Mouse (Mus musculus): Measurements from ENCODE around the gene Gm12216.

The Gm12216 gene

DNA sequence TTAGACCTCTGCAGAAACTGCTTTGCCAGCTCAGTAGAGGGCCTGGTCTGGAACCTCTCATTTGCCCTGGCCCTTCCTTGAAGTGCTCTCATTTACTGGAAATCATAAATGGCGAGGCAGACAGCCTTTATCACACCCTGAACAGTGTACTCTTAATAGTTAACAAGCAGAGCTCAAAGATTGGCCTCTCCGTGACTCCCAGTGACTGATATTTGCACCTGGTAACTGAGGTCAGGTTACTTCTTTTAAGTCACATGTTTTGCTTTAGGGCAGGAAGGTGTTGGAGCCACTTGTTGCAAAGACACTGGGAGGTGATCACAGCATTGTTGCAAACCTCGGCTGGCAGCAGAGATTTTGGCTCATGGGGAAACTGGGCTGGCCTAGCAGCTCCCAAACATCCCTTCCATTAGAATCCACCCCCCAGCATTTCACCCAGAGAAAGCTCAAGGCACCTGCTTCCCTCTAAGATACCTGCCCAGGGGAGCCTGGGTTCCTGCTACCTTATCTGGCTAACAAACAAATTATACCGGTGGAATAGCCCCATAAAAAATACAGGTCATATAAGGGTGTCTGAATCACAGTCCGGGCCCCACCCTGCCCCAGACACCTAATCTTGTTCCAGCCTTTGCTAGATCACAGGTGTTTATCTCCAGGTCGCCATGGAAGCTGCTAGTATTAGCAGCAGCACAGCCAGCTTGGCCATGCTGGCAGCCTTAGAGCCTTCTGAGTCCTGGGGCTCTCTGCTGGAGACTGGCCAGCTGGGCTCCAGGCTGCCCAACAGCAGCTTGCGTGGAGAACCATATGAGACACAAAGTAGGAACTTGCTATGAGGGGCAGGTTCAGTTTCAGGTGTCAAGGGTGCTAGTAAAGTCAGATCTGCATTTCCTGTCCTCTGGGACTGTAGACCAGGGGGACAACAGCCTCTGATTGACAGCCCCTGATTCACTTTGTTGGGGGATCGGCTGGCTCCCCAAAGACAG lies 19.1 kb downstream of the Gm12216 start:
- in situ Hi-C loops (cut with MboI; ENCODE audit: low pct_unique_long_range_greater_than_20kb in 1 of 2, low sequenced_read_pairs in 2 of 2, unreplicated experiment in 1 of 2), result loop anchor here in 1 of 2 experiments (5.0 kb wide), 1 partner anchor 33 kb away; no protein-coding TSS in a partner anchor

- in situ Hi-C loops (cut with MboI; ENCODE audit: low pct_unique_long_range_greater_than_20kb in 1 of 2, low sequenced_read_pairs in 2 of 2, unreplicated experiment in 1 of 2), result no loop called here
These were observed 19.9 kb downstream of the Gm12216 start for GRCm38 (mm10) chr11:53839147-53839546.

- in situ Hi-C loops (cut with MboI; ENCODE audit: low pct_unique_long_range_greater_than_20kb in 1 of 2, low sequenced_read_pairs in 2 of 2, unreplicated experiment in 1 of 2), result no loop called here
These were observed 21.3 kb downstream of the Gm12216 start for GRCm38 (mm10) chr11:53837731-53838130.

DNA sequence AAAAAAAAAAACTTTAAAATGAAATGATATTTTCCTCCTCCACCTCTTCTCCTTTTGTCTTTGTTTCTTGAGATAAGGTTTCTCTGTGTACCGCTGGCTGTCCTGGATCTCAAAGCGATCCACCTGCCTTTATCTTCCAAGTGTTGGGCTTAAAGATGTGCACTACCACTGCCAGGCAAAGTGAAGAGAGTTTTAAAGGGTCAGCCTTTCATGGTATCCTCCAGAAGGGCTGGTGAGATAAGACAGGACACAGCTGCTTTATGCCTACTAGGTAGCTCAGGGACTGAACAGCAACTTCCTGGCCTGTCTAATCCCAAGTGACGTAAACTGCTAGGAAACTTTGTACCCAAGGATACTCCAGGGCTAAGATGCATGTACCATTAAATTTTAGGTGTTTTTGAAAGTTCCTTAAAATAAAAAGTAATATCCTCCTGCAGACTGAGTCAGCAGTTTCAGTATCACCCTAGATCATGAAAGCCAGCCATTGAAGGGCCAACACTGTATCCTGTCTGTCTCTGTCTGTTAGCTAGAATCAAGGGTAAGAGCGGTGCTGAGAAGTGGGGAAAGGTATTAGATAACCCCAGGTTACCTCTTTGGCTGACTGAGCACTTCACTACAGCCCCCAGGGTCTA lies 23.6 kb downstream of the Gm12216 start:
- in situ Hi-C loops (cut with MboI; ENCODE audit: low pct_unique_long_range_greater_than_20kb in 1 of 2, low sequenced_read_pairs in 2 of 2, unreplicated experiment in 1 of 2), result no loop called here

DNA sequence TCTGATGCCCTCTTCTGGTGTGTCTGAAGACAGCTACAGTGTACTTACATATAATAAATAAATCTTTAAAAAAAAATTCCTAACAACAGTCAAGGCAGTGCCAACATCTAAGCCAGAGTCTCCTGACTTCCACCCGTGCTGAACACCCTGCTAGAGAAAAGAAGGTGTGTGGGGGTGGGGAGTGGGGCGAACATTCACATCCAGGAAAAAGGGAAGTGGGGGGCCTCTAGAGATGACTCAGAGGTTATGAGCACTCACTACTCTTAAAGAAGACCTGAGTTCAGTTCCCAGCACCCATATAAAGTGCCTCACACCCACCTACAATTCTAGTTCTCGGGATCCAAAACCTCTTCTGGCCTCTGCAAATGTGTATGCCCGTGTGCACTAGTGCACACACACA lies 33.6 kb downstream of the Gm12216 start:
- in situ Hi-C loops (cut with MboI; ENCODE audit: low pct_unique_long_range_greater_than_20kb in 1 of 2, low sequenced_read_pairs in 2 of 2, unreplicated experiment in 1 of 2), result no loop called here

DNA sequence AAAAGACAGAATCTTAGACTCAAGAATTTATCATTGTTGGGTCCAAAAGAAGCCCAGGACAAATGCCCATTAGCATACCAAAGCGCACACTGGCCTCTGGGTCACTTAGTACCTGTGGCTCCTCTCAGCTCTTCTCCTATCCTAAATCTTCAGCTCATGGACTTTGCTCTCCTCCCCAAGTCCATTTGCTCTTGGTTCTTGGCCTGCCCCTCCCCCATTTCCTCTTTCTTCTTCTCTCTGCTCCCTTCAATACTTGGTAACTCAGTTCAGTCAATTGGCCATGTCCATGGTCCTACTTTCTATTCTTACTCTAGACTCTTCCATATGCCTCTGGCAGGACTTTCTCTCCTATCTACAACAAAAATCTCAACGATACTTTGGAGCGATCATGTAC lies 37.1 kb downstream of the Gm12216 start:
- in situ Hi-C loops (cut with MboI; ENCODE audit: low pct_unique_long_range_greater_than_20kb in 1 of 2, low sequenced_read_pairs in 2 of 2, unreplicated experiment in 1 of 2), result no loop called here

DNA sequence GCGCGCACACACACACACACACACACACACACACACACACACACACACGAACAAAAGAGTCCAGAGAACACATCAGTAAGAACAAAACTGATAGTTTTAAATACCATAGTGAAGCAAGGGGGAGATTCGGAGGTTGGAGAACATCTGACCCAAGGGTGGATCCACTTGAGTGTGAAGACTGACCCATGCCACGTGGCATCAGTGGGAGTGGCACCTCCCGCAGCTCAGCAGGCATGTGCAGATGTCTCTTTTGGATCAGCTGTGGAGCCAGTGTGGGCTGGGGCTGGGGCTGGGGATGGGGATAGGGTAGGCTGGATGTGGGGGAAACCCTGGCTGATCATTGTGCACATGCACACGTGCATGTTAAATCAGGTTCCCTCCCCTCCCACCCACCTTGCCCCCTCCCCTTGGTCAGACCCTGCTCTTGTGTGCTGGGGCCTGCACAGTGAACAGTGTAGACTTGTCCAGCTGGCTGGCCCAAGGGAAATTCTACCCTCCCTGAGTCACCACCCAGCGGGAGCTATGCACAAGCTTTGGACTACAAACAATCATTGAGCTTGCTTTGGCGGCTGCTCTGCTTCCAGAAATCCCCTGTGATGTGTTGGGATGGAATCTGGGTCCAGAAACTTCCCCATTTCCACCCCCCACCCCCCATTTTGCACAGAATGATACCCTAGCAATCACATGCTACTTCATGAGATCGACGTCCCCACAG lies 37.7 kb downstream of the Gm12216 start:
- in situ Hi-C loops (cut with MboI; ENCODE audit: low pct_unique_long_range_greater_than_20kb in 1 of 2, low sequenced_read_pairs in 2 of 2, unreplicated experiment in 1 of 2), result no loop called here

DNA sequence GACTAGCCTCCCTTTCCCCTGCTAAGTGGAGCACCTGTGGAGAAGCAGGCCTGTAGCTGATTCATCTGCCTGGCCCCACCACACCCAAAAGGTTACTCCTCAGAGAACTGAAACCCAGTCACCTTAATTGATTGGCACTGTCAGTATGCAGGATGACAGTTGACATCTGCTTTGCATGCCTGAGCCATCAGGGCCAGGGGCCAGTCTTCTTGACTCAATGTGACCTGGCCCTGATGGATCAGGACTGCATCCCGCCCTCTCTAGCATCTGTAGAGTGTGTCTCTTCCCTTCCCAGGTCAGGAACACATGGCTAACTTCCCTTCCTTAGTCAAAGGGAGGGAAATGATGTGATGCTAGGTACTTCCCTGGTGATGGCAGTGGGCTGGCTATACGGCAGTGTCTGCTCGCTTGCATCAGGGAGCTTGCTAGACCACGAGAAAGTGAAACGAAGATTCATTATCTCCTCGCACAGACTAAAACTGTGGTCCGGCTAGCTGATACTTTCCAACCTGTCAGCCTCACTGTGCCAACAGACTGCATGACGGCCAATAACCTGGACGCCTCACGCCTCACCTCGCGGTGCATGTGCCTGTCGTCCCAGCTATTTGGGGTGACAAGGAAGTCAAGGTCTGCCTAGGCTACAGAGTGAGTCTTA lies 38.4 kb downstream of the Gm12216 start:
- in situ Hi-C loops (cut with MboI; ENCODE audit: low pct_unique_long_range_greater_than_20kb in 1 of 2, low sequenced_read_pairs in 2 of 2, unreplicated experiment in 1 of 2), result no loop called here

DNA sequence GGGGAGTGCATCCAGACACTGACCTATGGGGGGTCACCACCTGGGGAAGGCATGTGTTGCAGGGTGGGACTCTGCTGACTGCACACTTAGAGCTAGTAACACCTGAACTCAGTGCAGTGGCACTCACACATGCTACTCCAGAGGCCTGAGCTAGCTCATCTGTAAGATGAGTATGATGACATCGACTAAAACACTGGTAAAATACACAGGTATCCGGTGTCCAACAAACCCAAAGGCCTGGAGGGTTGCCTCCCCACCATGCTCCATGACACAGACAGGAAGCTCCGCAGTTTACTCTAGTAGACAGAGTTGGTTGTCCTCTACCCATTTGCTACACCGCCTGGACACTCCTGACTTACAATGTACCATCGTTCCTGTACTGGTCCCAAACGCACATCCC lies 39.5 kb downstream of the Gm12216 start:
- in situ Hi-C loops (cut with MboI; ENCODE audit: low pct_unique_long_range_greater_than_20kb in 1 of 2, low sequenced_read_pairs in 2 of 2, unreplicated experiment in 1 of 2), result no loop called here

DNA sequence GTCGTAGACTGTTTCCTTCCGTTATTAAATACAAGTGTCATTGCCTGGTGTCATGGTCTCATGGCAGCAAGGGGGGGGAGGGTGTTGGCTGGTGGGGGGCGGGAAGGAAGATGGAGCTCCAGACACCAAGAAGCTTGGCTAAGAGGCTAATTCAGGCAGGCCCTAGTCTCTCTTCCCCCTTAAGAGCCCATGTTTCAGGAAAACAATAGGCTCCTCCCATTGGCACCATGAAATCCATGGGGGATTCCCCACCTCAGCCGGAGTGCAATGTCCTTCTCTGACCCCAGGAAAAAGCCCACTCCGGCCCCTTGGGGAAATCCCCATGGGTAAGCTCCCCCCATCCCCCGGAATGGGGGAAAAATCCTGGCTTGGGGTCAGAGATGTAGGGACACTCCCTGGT lies 40.3 kb downstream of the Gm12216 start:
- in situ Hi-C loops (cut with MboI; ENCODE audit: low pct_unique_long_range_greater_than_20kb in 1 of 2, low sequenced_read_pairs in 2 of 2, unreplicated experiment in 1 of 2), result no loop called here

GRCm38 (mm10) chr11:53816841-53817375 lies 42.1 kb downstream of the Gm12216 start:
- in situ Hi-C loops (cut with MboI; ENCODE audit: low pct_unique_long_range_greater_than_20kb in 1 of 2, low sequenced_read_pairs in 2 of 2, unreplicated experiment in 1 of 2), result no loop called here

- in situ Hi-C loops (cut with MboI; ENCODE audit: low pct_unique_long_range_greater_than_20kb in 1 of 2, low sequenced_read_pairs in 2 of 2, unreplicated experiment in 1 of 2), result no loop called here
These were observed 44.2 kb downstream of the Gm12216 start for GRCm38 (mm10) chr11:53814810-53815209.

GRCm38 (mm10) chr11:53813001-53813868 lies 45.8 kb downstream of the Gm12216 start:
- in situ Hi-C loops (cut with MboI; ENCODE audit: low pct_unique_long_range_greater_than_20kb in 1 of 2, low sequenced_read_pairs in 2 of 2, unreplicated experiment in 1 of 2), result no loop called here

DNA sequence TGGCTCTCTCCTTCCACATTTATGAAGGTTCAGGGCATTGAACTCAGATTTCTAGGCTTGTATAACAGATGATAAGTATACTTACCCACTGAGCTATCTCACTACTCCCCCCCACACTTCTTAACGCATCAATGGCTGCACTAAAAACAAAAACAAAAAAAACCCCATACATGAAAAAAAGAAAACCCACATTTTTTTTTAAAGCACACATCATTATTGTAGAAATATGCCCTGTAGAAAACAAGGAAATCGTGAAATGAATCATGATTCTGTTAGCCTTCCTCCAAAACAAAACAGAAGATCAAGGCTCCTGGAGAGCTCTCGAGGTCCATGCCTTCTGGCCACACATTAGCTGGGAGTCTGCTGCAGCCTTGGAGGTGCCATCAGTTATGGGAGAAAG lies 47.7 kb downstream of the Gm12216 start:
- in situ Hi-C loops (cut with MboI; ENCODE audit: low pct_unique_long_range_greater_than_20kb in 1 of 2, low sequenced_read_pairs in 2 of 2, unreplicated experiment in 1 of 2), result no loop called here

GRCm38 (mm10) chr11:53810749-53811148 lies 48.3 kb downstream of the Gm12216 start:
- in situ Hi-C loops (cut with MboI; ENCODE audit: low pct_unique_long_range_greater_than_20kb in 1 of 2, low sequenced_read_pairs in 2 of 2, unreplicated experiment in 1 of 2), result no loop called here

GRCm38 (mm10) chr11:53810156-53810555 lies 48.9 kb downstream of the Gm12216 start:
- in situ Hi-C loops (cut with MboI; ENCODE audit: low pct_unique_long_range_greater_than_20kb in 1 of 2, low sequenced_read_pairs in 2 of 2, unreplicated experiment in 1 of 2), result no loop called here

- in situ Hi-C loops (cut with MboI; ENCODE audit: low pct_unique_long_range_greater_than_20kb in 1 of 2, low sequenced_read_pairs in 2 of 2, unreplicated experiment in 1 of 2), result loop anchor here in 1 of 2 experiments (5.0 kb wide), 1 partner anchor 33 kb away; no protein-coding TSS in a partner anchor
These were observed 49.7 kb downstream of the Gm12216 start for GRCm38 (mm10) chr11:53809354-53809753.

Measured in mouse embryonic stem cell (cell line).